Mouse (Mus musculus) left cerebral cortex, postnatal 10 days (tissue): Measurements from ENCODE around the gene Dock9. TPM values are rescaled to one million over a fixed set of nuclear protein-coding genes. Genes with fewer than 3 reads are reported as not detected.

ENCODE experiments used
- DNase-seq, 2 experiments: peaks; one replicate each; pipeline ENCODE4 v3.0.0; 2021 to 2022; ENCODE audit warnings: low spot score in 2 of 2, mixed read lengths in 1 of 2; ENCODE audit errors: extremely low spot score in 1 of 2
- intact Hi-C: fragments of 180-260 bp; cut with DNase I; formaldehyde crosslinking; loops from one replicate; pipeline ENCODE4 v1.15.1; 2025
- total RNA-seq, 2 experiments: library from RNA; stranded (reverse); gene quantifications; 2 replicates each; pipeline ENCODE4 v1.2.3; 2021

Dock9 gene
- 100 to 1,000 TPM; 181 to 185 TPM for total RNA-seq

DNA sequence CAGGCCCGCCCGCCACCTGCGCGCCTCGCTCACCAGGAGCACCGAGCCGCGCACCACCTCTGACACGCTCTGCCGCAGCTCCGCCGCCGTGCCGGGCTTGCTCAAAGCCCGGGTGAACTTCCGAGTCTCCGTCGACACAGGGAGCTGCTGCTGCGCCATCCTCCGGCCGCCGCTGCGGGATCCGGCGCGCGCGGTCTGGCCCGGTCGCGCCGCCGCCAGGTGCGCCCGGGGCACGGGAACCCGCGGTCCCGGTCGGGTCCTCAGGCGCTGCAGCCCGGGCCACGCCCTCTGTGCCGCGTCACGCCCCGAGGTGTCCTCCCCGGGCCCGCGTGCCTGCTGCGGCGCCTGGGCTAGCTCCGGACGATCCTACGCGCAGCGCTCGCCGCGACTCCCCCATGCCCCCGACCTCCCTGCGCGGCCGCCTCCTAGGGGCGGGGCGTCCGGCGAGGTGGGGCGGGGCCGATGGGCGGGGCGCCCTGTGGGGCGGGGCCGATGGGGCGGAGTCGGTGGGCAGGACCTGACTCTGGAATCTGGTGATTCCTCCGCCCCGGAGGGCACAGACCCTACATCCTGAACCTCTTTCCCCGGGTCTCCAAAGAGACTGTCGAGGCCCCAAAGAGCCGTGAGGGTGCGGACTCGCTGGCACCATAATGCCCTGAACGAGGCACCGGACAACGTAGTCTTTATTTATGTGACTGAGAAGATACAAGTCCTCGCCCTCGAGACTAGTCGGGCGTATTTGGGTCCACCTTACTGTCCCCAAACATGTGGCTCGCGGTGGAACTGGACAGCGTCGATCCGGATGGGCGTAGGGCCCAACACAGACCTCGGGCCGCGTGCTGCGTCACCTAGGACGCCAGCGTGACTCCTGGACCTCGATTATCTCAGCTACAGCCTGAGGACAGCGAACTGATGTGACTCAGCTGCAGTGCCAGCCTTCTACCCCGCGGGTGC, at the start of gene Dock9:
Dock9 (minus strand) TSS at position 381 of the 954 bp plus-strand sequence.
- intact Hi-C loops = no loop called here
- peak; percentile 59 to 89 for DNase-seq

DNA sequence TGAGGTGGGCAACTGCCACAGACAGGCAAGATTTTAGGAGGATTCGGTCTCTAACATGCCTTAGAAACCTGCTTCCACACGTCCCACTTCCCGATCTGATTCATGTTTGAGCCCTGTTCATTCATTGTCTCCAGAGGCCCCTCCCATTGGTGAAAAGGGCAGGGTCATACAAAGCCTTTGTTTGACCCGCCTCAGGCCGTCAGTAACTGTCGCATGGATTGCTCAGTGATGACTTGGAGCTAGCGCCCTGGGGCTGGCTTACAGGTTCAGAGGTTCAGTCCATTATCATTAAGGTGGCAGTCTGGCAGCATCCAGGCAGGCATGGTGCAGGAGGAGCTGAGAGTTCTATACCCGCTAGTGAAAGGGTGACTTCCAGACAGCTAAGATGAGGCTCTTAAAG, 46.8 kb upstream of the Dock9 start:
- no peak for DNase-seq
- intact Hi-C loops = no loop called here

GRCm38 (mm10) chr14:121840217-121840616, 42.6 kb upstream of the Dock9 start:
- intact Hi-C loops = no loop called here
- DNase-seq = no peak

GRCm38 (mm10) chr14:121838161-121838560, 40.5 kb upstream of the Dock9 start:
- intact Hi-C loops = no loop called here
- DNase-seq = no peak

GRCm38 (mm10) chr14:121833001-121833520, 35.4 kb upstream of the Dock9 start:
- no peak for DNase-seq
- intact Hi-C loops = no loop called here

GRCm38 (mm10) chr14:121829816-121830442, 32.3 kb upstream of the Dock9 start:
- DNase-seq = no peak
- intact Hi-C loops = no loop called here

- intact Hi-C loops = no loop called here
- DNase-seq = no peak
These were observed 29.5 kb upstream of the Dock9 start for GRCm38 (mm10) chr14:121827091-121827490.

- no peak for DNase-seq
- intact Hi-C loops = no loop called here
These were observed 28.1 kb upstream of the Dock9 start for GRCm38 (mm10) chr14:121825521-121826445.

GRCm38 (mm10) chr14:121824322-121825103, 26.9 kb upstream of the Dock9 start:
- peak in 1 of 2 experiments; percentile 47 for DNase-seq
- intact Hi-C loops = no loop called here

GRCm38 (mm10) chr14:121822997-121823396, 25.4 kb upstream of the Dock9 start:
- peak in 1 of 2 experiments; percentile 27 for DNase-seq
- intact Hi-C loops = no loop called here

DNA sequence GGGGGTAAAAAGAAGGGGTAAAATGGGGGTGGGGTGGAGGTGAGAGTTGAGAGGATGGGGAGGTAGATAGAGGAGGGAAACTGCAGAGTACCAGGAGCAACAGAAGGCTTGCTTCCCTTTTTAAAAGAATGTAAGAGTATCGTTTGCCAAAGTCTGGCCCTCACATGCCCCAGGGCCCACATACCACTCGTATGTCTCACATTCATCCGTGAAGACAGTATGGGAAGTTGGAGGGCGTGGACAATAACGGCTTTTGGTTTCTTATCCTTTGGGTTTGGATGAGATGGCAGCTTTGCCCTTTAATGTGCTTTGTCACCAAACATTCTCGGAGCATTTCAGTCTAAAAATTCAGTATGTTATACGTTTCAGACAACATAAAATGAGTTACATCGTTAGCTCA, 24.9 kb upstream of the Dock9 start:
- no peak for DNase-seq
- intact Hi-C loops = no loop called here

DNA sequence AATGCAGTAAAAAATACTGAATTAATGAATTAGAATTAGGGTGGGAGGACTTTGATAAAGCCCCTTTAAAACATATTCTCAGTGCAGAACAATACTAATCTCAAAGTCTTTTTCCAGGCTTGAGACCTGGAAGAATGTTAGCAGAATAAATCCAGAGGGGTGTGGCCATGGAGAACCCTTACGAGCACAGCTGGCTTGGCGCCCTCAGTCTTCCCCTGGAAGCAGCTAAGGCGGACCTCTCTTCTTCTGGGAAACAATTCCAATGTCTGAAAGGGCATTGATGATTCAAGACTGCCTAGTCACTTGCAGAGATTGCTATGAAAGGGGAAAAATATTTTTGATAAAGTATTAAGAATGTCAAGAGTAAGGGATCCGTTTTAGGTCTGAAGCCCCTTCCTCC, 9.2 kb upstream of the Dock9 start:
- intact Hi-C loops = no loop called here
- DNase-seq = no peak

DNA sequence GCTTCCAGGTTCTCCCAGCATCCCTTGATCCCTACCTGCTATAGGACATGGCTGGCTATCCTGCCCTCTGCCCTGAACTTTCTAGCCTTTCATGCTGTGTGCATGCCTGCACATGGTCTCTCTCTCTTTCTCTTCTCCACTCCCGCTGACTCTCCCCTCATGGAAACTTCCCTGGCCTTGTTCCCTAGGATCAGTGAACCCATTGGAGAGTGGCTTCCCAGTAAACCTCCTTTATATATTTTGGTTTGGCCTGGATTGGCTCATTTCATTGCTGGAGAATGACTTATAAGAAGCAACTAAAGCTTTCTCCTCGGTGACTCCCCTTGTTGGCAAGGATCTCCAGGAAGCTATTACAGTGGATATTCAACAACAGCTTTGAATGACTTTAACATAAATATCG, 8.7 kb upstream of the Dock9 start:
- intact Hi-C loops = no loop called here
- no peak for DNase-seq

- intact Hi-C loops = no loop called here
- no peak for DNase-seq
These were observed 6.8 kb upstream of the Dock9 start for GRCm38 (mm10) chr14:121804461-121804860.

DNA sequence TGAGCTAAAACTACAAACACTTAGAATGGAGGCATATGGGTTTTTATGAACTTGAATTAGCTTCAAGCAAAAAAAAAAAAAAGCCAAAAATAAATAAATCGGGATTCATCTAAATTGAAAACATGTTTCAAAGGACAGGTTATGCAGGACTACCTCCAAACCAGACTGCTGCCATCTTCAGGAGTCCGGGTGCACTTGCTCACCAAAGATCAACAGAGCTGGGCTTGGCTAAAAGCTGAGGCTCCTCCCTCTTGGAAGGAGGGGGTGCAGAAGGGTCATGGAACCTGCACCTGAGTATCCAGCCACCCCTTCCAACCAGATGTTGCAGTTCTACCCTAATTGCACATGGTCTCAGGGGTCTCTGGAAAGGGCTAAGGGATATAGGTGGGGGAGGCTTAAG, 3.3 kb upstream of the Dock9 start:
- peak in 1 of 2 experiments; percentile 56 for DNase-seq
- intact Hi-C loops = no loop called here

DNA sequence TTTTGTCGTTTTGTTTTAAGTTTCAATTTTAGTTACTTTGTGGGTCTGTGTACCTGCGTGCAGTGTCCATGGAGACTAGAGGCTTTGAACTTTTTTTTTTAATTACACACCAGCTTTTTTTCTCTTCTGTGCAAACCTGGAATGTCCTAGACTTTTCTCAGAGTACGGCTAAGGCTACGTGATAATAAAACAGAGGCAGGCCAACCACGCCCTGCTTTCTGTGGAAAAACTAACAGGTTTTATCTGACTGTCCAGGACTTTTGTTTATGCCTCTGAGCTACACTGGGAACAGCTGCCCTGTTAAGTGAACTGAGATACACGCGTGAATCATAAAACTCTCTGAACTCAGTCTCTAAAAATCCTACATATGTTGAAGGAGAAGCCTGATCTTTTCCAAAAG, 1.5 kb upstream of the Dock9 start:
- no peak for DNase-seq
- intact Hi-C loops = no loop called here

DNA sequence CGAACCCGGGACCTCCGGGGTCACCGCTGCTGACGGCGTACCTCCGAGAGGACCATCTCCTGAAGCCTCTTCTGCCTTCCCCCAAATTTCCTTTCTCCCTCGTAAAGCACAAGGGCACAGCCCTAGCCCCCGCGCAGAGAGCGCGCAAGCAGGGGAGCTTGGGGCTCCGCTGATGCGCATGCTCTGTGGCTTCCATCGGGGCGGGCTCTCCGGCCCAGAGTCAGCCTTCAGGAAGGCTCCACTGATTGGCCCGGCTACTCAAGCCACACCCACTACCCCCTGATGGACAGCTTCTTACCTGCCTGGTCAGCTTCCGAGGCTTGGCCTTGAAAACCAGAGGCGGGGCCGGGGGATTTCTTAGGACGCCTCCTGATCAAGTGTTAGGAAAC, 768 bp upstream of the Dock9 start:
- peak; percentile 87 to 94 for DNase-seq
- intact Hi-C loops = no loop called here
